In the genomic region with DNA sequence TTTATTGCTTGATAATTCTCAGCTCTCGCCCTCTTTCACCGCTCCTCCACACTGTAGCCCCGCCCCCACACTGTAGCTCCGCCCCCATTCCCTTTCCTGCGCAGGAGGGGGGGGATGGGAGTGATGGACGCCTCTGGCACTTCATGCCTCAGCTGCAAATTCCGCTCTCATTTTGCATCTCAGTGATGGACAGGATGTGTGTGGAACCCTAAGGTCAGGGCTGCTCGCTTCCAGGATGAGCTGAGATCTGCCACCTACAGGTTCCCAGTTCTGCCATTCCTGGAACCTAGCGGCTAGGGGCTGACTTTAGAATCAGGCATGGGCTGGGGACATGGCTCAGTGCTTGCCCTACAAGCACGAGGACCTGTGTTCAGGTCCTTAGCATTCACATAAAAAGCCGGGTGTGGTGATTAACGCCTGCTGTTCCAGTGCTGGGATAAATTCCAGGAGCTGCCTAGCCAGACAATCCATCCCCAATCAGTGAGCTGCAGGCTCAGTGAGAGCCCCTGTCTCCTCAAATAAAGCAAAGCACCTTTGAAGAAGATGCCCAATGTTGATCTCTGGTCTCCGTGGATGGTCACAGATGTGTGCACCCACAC, we compare ENCODE assay signal across 9 mouse cellular contexts. TPM values are rescaled to one million over a fixed set of nuclear protein-coding genes. Genes with fewer than 3 reads are reported as not detected.
DNase-seq lines count a peak whose midpoint lies in the region; ATAC-seq and TF ChIP-seq lines count a peak whose summit lies in the region.
"Had no signal": no experiment of that assay in that cellular context is flagged by ENCODE, and none has a peak within 500 bp of the region (broad histone marks: within the 10 kb centered on the region; RNA-seq: fewer than 3 reads in every experiment).

No protein-coding gene starts in this region.

- peak in 1 of 2 experiments; percentile 53 for DNase-seq in heart, adult 2 months
- no peak for DNase-seq in heart, postnatal 25 days (ENCODE audit: low spot score)
- peak; percentile 83 for DNase-seq in embryo, embryonic 10.5 days (ENCODE audit: low spot score)
- DNase-seq in right cerebral cortex, postnatal 14 days, result no peak
- no peak for DNase-seq in layer of hippocampus, adult 11-12 months (ENCODE audit: low spot score)

- no peaks in the 10 kb centered on the region for H3K27me3 ChIP-seq in heart, adult 2 months (ENCODE audit: control insufficient read depth, insufficient read depth, low read length)
- H3K27me3 ChIP-seq in hindbrain, embryonic 15.5 days, result no peaks in the 10 kb centered on the region
- peaks cover 32% of the 10 kb centered on the region for H3K27me3 ChIP-seq in midbrain, embryonic 12.5 days

- no peak overlapping the region for H3K9ac ChIP-seq in heart, adult 2 months (ENCODE audit: low read depth, low read length)
- no peak overlapping the region for H3K9ac ChIP-seq in hindbrain, embryonic 15.5 days
- H3K9ac ChIP-seq in midbrain, embryonic 12.5 days (replicated peaks), result no peak overlapping the region

- no peak overlapping the region for H3K27ac ChIP-seq in heart, adult 2 months
- H3K27ac ChIP-seq in hindbrain, embryonic 15.5 days (replicated peaks), result no peak overlapping the region
- peak overlapping the region; percentile 54; the same call in 1 of the 2 replicates for H3K27ac ChIP-seq in midbrain, embryonic 12.5 days (replicated peaks)

- TF ChIP-seq CTCF in heart, adult 2 months (IDR thresholded peaks at IDR 0.05), result peak; percentile 11; the same call in 1 of the 2 replicates

- intact Hi-C loops in heart, adult 2 months (cut with DNase I), result loop anchor here (5.0 kb wide), 1 partner anchor 219 kb away; no protein-coding TSS in a partner anchor
- intact Hi-C loops in heart, postnatal 25 days (cut with DNase I), result no loop called here

- TF ChIP-seq EP300 in heart, adult 2 months (IDR thresholded peaks at IDR 0.05; ENCODE audit: insufficient read depth, low read depth, low read length), result no peak

- H3K79me2 ChIP-seq in heart, adult 2 months (replicated peaks; ENCODE audit: control insufficient read depth, insufficient read depth, low read length), result no peaks in the 10 kb centered on the region

- ATAC-seq in hindbrain, embryonic 15.5 days (ENCODE audit: low FRiP score, low read depth), result no peak
- no peak; the same call in 1 of the 2 replicates for ATAC-seq in midbrain, embryonic 12.5 days (ENCODE audit: low FRiP score, low read depth)
- no peak for ATAC-seq in erythroblast, adult 5-6 weeks (replicated peaks; ENCODE audit: low FRiP score, poor library complexity, severe bottlenecking)

- no peaks in the 10 kb centered on the region for H3K9me3 ChIP-seq in hindbrain, embryonic 15.5 days
- H3K9me3 ChIP-seq in midbrain, embryonic 12.5 days, result no peaks in the 10 kb centered on the region
- H3K9me3 ChIP-seq: G1E had no signal

- H3K4me1 ChIP-seq in heart, adult 2 months (ENCODE audit: control insufficient read depth, insufficient read depth, low read length), result peaks cover 1% of the 10 kb centered on the region
- peaks cover 38% of the 10 kb centered on the region for H3K4me1 ChIP-seq in hindbrain, embryonic 15.5 days (replicated peaks)
- peaks cover 44% of the 10 kb centered on the region for H3K4me1 ChIP-seq in midbrain, embryonic 12.5 days

- no peak overlapping the region for H3K4me3 ChIP-seq in heart, adult 2 months
- H3K4me3 ChIP-seq in hindbrain, embryonic 15.5 days, result no peak overlapping the region
- no peak overlapping the region for H3K4me3 ChIP-seq in midbrain, embryonic 12.5 days

- 16% methylated on average over 13 of the region's 13 CpGs for WGBS in heart, adult 2 months
- 8% methylated on average over 13 of the region's 13 CpGs for WGBS in hindbrain, embryonic 15.5 days
- 8% methylated on average over 13 of the region's 13 CpGs for WGBS in midbrain, embryonic 12.5 days

- no peak for TF ChIP-seq POLR2A in heart, adult 2 months (IDR thresholded peaks at IDR 0.05; ENCODE audit: insufficient read depth, low read depth, low read length)

- H3K4me2 ChIP-seq in hindbrain, embryonic 15.5 days, result peak overlapping the region; percentile 24; the same call in 1 of the 2 replicates
- peak overlapping the region; percentile 19 for H3K4me2 ChIP-seq in midbrain, embryonic 12.5 days (replicated peaks)

- H3K36me3 ChIP-seq in heart, adult 2 months (ENCODE audit: control insufficient read depth, insufficient read depth, low read length), result no peaks in the 10 kb centered on the region
- no peaks in the 10 kb centered on the region for H3K36me3 ChIP-seq in hindbrain, embryonic 15.5 days
- no peaks in the 10 kb centered on the region for H3K36me3 ChIP-seq in midbrain, embryonic 12.5 days
- H3K36me3 ChIP-seq: G1E had no signal

RNA-seq across cellular contexts. Expression of a gene that starts 47.4 kb away (rescaled TPM):
- 10 to 100 TPM; 28.5 to 30.3 TPM for total RNA-seq in heart, adult 2 months (2021)
- polyA plus RNA-seq in heart, adult 2 months (2012; rRNA removed), result 17.7 and 27.3 TPM in 2 replicates
- total RNA-seq in heart, postnatal 25 days (2021), result 10 to 100 TPM; 25.7 to 33.4 TPM
- polyA plus RNA-seq in hindbrain, embryonic 15.5 days (2015; fragmentation: Nextera tagmentation; extraction: Ambion mirVana), result 24.2 and 24.7 TPM in 2 replicates
- polyA plus RNA-seq in midbrain, embryonic 12.5 days (2016; fragmentation: Nextera tagmentation; extraction: Ambion mirVana), result 24.3 and 26.4 TPM in 2 replicates
- 5.6 and 6.9 TPM in 2 replicates for total RNA-seq in erythroblast, adult 5-6 weeks (2015; ENCODE audit: low replicate concordance)
- total RNA-seq in erythroblast, adult 5-6 weeks (2017; ENCODE audit: low replicate concordance), result 6.3 and 9.5 TPM in 2 replicates
